Mouse (Mus musculus) embryonic fibroblast, embryonic 13.5 days (primary cell): ENCODE measurements around the gene Bfsp2. TPM values are rescaled to one million over a fixed set of nuclear protein-coding genes. Genes with fewer than 3 reads are reported as not detected.
A peak's percentile ranks its signal among the peaks of the same experiment; 100 is the strongest.

Source experiments
- H3K27ac ChIP-seq: 2 replicates; pipeline ENCODE4 v1.5.1; 2012; ENCODE audit warnings: low read length, control low read depth, inconsistent platforms; ENCODE audit not compliant: insufficient read depth
- H3K4me1 ChIP-seq: 2 replicates; pipeline ENCODE4 v1.6.1; 2011; ENCODE audit warnings: low read length; ENCODE audit not compliant: control insufficient read depth, insufficient read depth
- H3K4me3 ChIP-seq: 2 replicates; pipeline ENCODE4 v1.5.1; 2011; ENCODE audit warnings: mild to moderate bottlenecking, control low read depth, low read length; ENCODE audit not compliant: insufficient read depth
- CTCF ChIP-seq: IDR thresholded peaks from 2 replicates; pipeline ENCODE4 v1.5.1; 2011; ENCODE audit warnings: mild to moderate bottlenecking, control low read depth, low read length, moderate library complexity, borderline replicate concordance; ENCODE audit not compliant: insufficient read depth
- POLR2A ChIP-seq: IDR thresholded peaks from 2 replicates; pipeline ENCODE4 v1.6.1; 2011; ENCODE audit warnings: low read depth, mild to moderate bottlenecking, control low read depth, low read length, moderate library complexity
- polyA plus RNA-seq: library from polyadenylated mRNA; stranded (reverse); fragments of >200 nt; gene quantifications from 2 replicates; pipeline ENCODE4 v1.2.4, GENCODE M21; 2011; ENCODE audit warnings: low read depth; ENCODE audit not compliant: missing spikeins, insufficient read length

Bfsp2 gene
- polyA plus RNA-seq, 1 experiment: not detected

- H3K27ac ChIP-seq: no peak overlapping the region
- H3K4me1 ChIP-seq: no peaks in the 10 kb centered on the region
Measured at GRCm38 (mm10) chr9:103489096-103489495, 8.9 kb upstream of the Bfsp2 start.

GRCm38 (mm10) chr9:103486262-103486661, 6.0 kb upstream of the Bfsp2 start:
- no peak overlapping the region for H3K27ac ChIP-seq
- H3K4me3 ChIP-seq: no peak overlapping the region
- no peak for TF ChIP-seq CTCF
- no peak for TF ChIP-seq POLR2A
- H3K4me1 ChIP-seq: no peaks in the 10 kb centered on the region

More at GRCm38 (mm10) chr9:103489096-103489495, 8.9 kb upstream of the Bfsp2 start:
- TF ChIP-seq CTCF (no peak), POLR2A (no peak)
- no peak overlapping the region for H3K4me3 ChIP-seq

GRCm38 (mm10) chr9:103485606-103486005, 5.4 kb upstream of the Bfsp2 start:
- no peak for TF ChIP-seq POLR2A
- no peak for TF ChIP-seq CTCF
- no peak overlapping the region for H3K27ac ChIP-seq
- no peak overlapping the region for H3K4me3 ChIP-seq
- H3K4me1 ChIP-seq: no peaks in the 10 kb centered on the region; the same call in 1 of the 2 replicates

GRCm38 (mm10) chr9:103480603-103481220, 492 bp upstream of the Bfsp2 start:
- TF ChIP-seq POLR2A (no peak), CTCF (no peak)
- no peaks in the 10 kb centered on the region; the same call in 1 of the 2 replicates for H3K4me1 ChIP-seq
- no peak overlapping the region for H3K4me3 ChIP-seq
- H3K27ac ChIP-seq: no peak overlapping the region

GRCm38 (mm10) chr9:103475414-103475813, 4.8 kb downstream of the Bfsp2 start:
- TF ChIP-seq POLR2A (no peak), CTCF (no peak)
- Histone ChIP-seq H3K4me3 (no peak overlapping the region), H3K27ac (no peak overlapping the region), H3K4me1 (peaks cover 2% of the 10 kb centered on the region; the same call in 1 of the 2 replicates)

- no peak for TF ChIP-seq POLR2A
- TF ChIP-seq CTCF: no peak
- Histone ChIP-seq H3K4me3 (no peak overlapping the region), H3K27ac (peak overlapping the region; percentile 1; the same call in 1 of the 2 replicates), H3K4me1 (peaks cover 2% of the 10 kb centered on the region; the same call in 1 of the 2 replicates)
Measured at GRCm38 (mm10) chr9:103473915-103474688, 6.1 kb downstream of the Bfsp2 start.

- TF ChIP-seq CTCF: no peak
- TF ChIP-seq POLR2A: no peak
Measured at GRCm38 (mm10) chr9:103471784-103472183, 8.4 kb downstream of the Bfsp2 start.

GRCm38 (mm10) chr9:103469516-103469915, 10.7 kb downstream of the Bfsp2 start:
- TF ChIP-seq POLR2A: no peak
- TF ChIP-seq CTCF: no peak
- Histone ChIP-seq H3K27ac (no peak overlapping the region), H3K4me3 (no peak overlapping the region), H3K4me1 (peaks cover 2% of the 10 kb centered on the region; the same call in 1 of the 2 replicates)

More at GRCm38 (mm10) chr9:103471784-103472183, 8.4 kb downstream of the Bfsp2 start:
- no peak overlapping the region for H3K27ac ChIP-seq
- H3K4me3 ChIP-seq: no peak overlapping the region
- H3K4me1 ChIP-seq: peaks cover 2% of the 10 kb centered on the region; the same call in 1 of the 2 replicates

GRCm38 (mm10) chr9:103468911-103469310, 11.3 kb downstream of the Bfsp2 start:
- Histone ChIP-seq H3K27ac (no peak overlapping the region), H3K4me3 (no peak overlapping the region), H3K4me1 (peaks cover 2% of the 10 kb centered on the region; the same call in 1 of the 2 replicates)
- no peak for TF ChIP-seq POLR2A
- no peak for TF ChIP-seq CTCF
